Mouse (Mus musculus) C3H10T1/2 (cell line): ENCODE measurements around the gene Zfp142. TPM values are rescaled to one million over a fixed set of nuclear protein-coding genes. Genes with fewer than 3 reads are reported as not detected.

ENCODE experiments used
- polyA plus RNA-seq, 2 experiments: library from polyadenylated mRNA; unstranded; fragments of >200 nt; fragmentation: generic; extraction: Trizol; gene quantifications; one replicate each; pipeline ENCODE4 v1.2.1; 2012; ENCODE audit warnings: missing spikeins in 2 of 2

Gene Zfp142
- 1 to 10 TPM; 1.3 to 6.7 TPM for polyA plus RNA-seq

GRCm38 (mm10) chr1:74587773-74588445, at the start of gene Zfp142, which contains the start of gene Bcs1l:
Gene Zfp142 (minus strand): TSS chr1:74588246.
Gene Bcs1l (plus strand): TSS chr1:74588289.

DNA sequence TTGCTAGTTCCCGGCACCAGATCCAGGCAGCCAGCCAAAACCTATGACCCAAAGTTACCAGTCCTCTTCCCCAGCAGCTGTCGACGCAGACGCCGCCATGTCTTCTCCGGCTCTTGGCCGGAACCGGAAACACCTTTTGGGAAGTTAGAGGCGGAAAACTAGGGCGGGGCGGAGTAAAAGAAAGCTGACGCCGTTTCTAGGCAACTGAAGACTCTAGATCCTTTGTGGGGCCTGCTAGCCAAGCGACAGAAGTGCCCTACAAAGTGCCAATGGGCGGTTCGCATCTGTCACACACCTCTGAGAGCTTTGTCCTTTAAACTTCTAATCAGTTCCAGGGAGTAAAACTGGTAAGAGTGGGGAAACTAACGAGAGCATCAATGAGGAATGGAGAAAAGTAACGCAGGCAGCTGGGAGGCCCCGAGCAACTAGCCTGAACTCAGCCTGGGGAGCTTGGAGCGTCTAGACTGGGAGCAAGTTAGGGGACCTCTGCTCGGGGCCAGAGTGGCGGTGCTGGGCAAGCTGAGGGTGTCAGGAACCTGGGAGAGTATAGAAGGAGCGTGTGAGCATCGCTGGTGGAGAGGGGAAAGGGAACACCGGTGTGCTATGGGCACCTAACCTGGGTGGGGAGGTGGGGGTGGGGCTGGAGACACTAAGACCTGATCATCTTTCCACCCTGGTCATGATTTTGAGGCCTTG, 13.4 kb upstream of the Zfp142 start, which contains the start of the genes Rnf25 and Stk36:
Gene Rnf25, minus strand, starts transcription at position 131 of the 696 bp plus-strand sequence.
Gene Stk36, plus strand, starts transcription at position 179 of the 696 bp plus-strand sequence.

GRCm38 (mm10) chr1:74544184-74544583, 43.9 kb downstream of the Zfp142 start, which contains the start of gene Usp37:
Gene Usp37 (minus strand): TSS chr1:74544284.

DNA sequence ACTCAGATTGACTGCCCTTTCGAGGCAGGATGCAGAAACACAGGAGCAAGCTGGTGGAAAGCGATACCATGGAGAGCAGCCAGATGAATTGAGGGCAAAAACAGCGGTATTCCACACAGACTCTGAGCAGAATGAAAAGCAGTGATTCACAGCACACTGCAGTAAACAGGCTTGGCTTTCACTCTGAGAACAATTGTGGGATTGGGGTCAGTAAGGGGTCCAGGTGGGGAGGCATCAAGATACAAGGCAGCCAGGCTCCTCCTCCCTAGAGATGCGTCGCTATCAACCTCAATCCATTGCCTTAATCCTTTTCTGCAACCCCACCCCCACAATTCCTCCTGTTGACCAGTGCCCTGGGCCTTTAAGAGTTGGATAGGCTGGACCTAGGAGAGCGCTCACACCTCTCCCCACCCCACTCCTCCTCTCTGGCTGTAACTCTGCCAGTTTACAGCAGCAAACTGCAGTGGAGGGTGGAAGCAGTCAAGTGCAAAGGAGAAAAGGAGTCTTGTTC, 45.5 kb downstream of the Zfp142 start, which contains the start of gene Plcd4:
Gene Plcd4, plus strand, starts transcription at position 438 of the 511 bp plus-strand sequence.

Other genes starting within 250 kb of the Zfp142 start
- under 1 TPM in 1 of 2 experiments, not detected in 1; 0.19 TPM for gene Catip, start 226.1 kb downstream of the Zfp142 start, polyA plus RNA-seq
- 1 to 10 TPM in 1 of 2 experiments, under 1 TPM in 1; 0.58 to 1.7 TPM for gene Slc11a1, start 213.1 kb downstream of the Zfp142 start, polyA plus RNA-seq
- gene Ctdsp1, start 196.7 kb downstream of the Zfp142 start, polyA plus RNA-seq = 100 to 1,000 TPM in 1 of 2 experiments, 10 to 100 TPM in 1; 71.9 to 105 TPM
- gene Vil1, start 178.9 kb downstream of the Zfp142 start, polyA plus RNA-seq = under 1 TPM in 1 of 2 experiments, not detected in 1; 0.11 TPM
- 10 to 100 TPM; 13.1 to 22.0 TPM for gene Cnot9, start 82.2 kb downstream of the Zfp142 start, polyA plus RNA-seq
- gene Plcd4, start 45.4 kb downstream of the Zfp142 start, polyA plus RNA-seq = under 1 TPM; 0.18 to 0.83 TPM
- gene Usp37, start 44.0 kb downstream of the Zfp142 start, polyA plus RNA-seq = 1 to 10 TPM in 1 of 2 experiments, under 1 TPM in 1; 0.22 to 1.4 TPM
- 10 to 100 TPM; 15.6 TPM for gene Bcs1l, start within 50 bp of the Zfp142 start, polyA plus RNA-seq
- gene Rnf25, start 13.2 kb upstream of the Zfp142 start, polyA plus RNA-seq = 10 to 100 TPM; 18.7 to 39.7 TPM
- gene Stk36, start 13.2 kb upstream of the Zfp142 start, polyA plus RNA-seq = 1 to 10 TPM; 1.5 to 5.7 TPM
- gene Ttll4, start 73.5 kb upstream of the Zfp142 start, polyA plus RNA-seq = 1 to 10 TPM; 2.2 to 4.2 TPM
- under 1 TPM in 1 of 2 experiments, not detected in 1; 0.02 TPM for gene Cyp27a1, start 125.3 kb upstream of the Zfp142 start, polyA plus RNA-seq
- gene Prkag3, start 161.0 kb upstream of the Zfp142 start, polyA plus RNA-seq = under 1 TPM; 0.01 to 0.06 TPM
- under 1 TPM in 1 of 2 experiments, not detected in 1; 0.33 TPM for gene Wnt6, start 183.6 kb upstream of the Zfp142 start, polyA plus RNA-seq
- gene Wnt10a, start 203.3 kb upstream of the Zfp142 start, polyA plus RNA-seq = under 1 TPM in 1 of 2 experiments, not detected in 1; 0.01 TPM